Mouse (Mus musculus) heart, embryonic 15.5 days (tissue): ENCODE data around the gene Cdc14b. TPM values are rescaled to one million over a fixed set of nuclear protein-coding genes. Genes with fewer than 3 reads are reported as not detected.

Source experiments
- ATAC-seq: fragments of 200-750 bp; cut with Nextera tagmentation; replicated peaks from 2 replicates; pipeline ENCODE4 v1.8.0; 2017; ENCODE audit warnings: low read depth, moderate TSS enrichment; ENCODE audit not compliant: insufficient number of reproducible peaks, insufficient read depth, low FRiP score
- H3K27ac ChIP-seq: fragments of 300-500 bp; sonication (generic); 2 replicates; pipeline ENCODE4 v1.5.1; 2015; ENCODE audit warnings: mild to moderate bottlenecking, inconsistent platforms
- H3K27me3 ChIP-seq: fragments of 300-500 bp; sonication (generic); 2 replicates; pipeline ENCODE4 v1.6.1; 2015; ENCODE audit warnings: inconsistent platforms
- H3K36me3 ChIP-seq: fragments of 300-500 bp; sonication (generic); 2 replicates; pipeline ENCODE4 v1.6.1; 2015; ENCODE audit warnings: mild to moderate bottlenecking, inconsistent platforms
- H3K4me1 ChIP-seq: fragments of 300-500 bp; sonication (generic); replicated peaks from 2 replicates; pipeline ENCODE4 v1.6.1; 2015; ENCODE audit warnings: inconsistent platforms
- H3K4me2 ChIP-seq: fragments of 300-500 bp; sonication (generic); 2 replicates; pipeline ENCODE4 v1.6.1; 2015; ENCODE audit warnings: inconsistent platforms, mild to moderate bottlenecking, moderate library complexity
- H3K4me3 ChIP-seq: fragments of 300-500 bp; sonication (generic); 2 replicates; pipeline ENCODE4 v1.5.1; 2015; ENCODE audit warnings: mild to moderate bottlenecking, inconsistent platforms
- H3K9ac ChIP-seq: fragments of 300-500 bp; sonication (generic); 2 replicates; pipeline ENCODE4 v1.6.1; 2015; ENCODE audit warnings: mild to moderate bottlenecking, inconsistent platforms
- H3K9me3 ChIP-seq: fragments of 300-500 bp; sonication (generic); replicated peaks from 2 replicates; pipeline ENCODE4 v1.6.1; 2016; ENCODE audit warnings: inconsistent platforms
- WGBS: fragments of 180-500 bp; shearing (Covaris S2); methylation state at CpG from one replicate; pipeline ENCODE4 v1.1.7; 2015; ENCODE audit warnings: mixed read lengths; 5-methylcytosine and 5-hydroxymethylcytosine counted together
- polyA plus RNA-seq: library from polyadenylated mRNA; unstranded; fragments of >200 nt; fragmentation: Nextera tagmentation; extraction: Ambion mirVana; gene quantifications from 2 replicates; pipeline ENCODE4 v1.2.1, GENCODE M21; 2015

The Cdc14b gene
- polyA plus RNA-seq, 1 experiment from 2014 or later: 12.1 TPM

GRCm38 (mm10) chr13:64150121-64150520, 125.0 kb downstream of the Cdc14b start:
- ATAC-seq: no peak
- Histone ChIP-seq H3K9me3 (no peaks in the 10 kb centered on the region), H3K27me3 (no peaks in the 10 kb centered on the region), H3K9ac (no peak overlapping the region; the same call in 1 of the 2 replicates), H3K36me3 (no peaks in the 10 kb centered on the region), H3K27ac (peak overlapping the region; percentile 36; the same call in 1 of the 2 replicates), H3K4me2 (peak overlapping the region; percentile 99), H3K4me1 (peaks cover 29% of the 10 kb centered on the region), H3K4me3 (peak overlapping the region; percentile 20)
- 30% methylated on average over 5 of the region's 5 CpGs for WGBS

Other genes with a start within 250 kb of the Cdc14b start
- not detected in 2 replicates for gene Hsd17b3, start 186.1 kb downstream of the Cdc14b start, polyA plus RNA-seq
- gene Slc35d2, start 145.9 kb downstream of the Cdc14b start, polyA plus RNA-seq: 4.3 and 5.0 TPM in 2 replicates
- 25.2 and 25.6 TPM in 2 replicates for gene Zfp367, start 122.1 kb downstream of the Cdc14b start, polyA plus RNA-seq
- 49.1 and 55.9 TPM in 2 replicates for gene Habp4, start 113.5 kb downstream of the Cdc14b start, polyA plus RNA-seq
- 69.2 and 70.0 TPM in 2 replicates for gene Aaed1, start 37.4 kb upstream of the Cdc14b start, polyA plus RNA-seq
- gene Ctsl, start 95.6 kb upstream of the Cdc14b start, polyA plus RNA-seq: 246 and 363 TPM in 2 replicates
- 6.0 and 10.5 TPM in 2 replicates for gene Cdk20, start 157.0 kb upstream of the Cdc14b start, polyA plus RNA-seq
- gene Fam240b, start 222.5 kb upstream of the Cdc14b start, polyA plus RNA-seq: not detected in 2 replicates